Mouse (Mus musculus): ENCODE data around the gene Vps41. TPM values are rescaled to one million over a fixed set of nuclear protein-coding genes. Genes with fewer than 3 reads are reported as not detected.

Vps41 gene
- 5.4 and 6.7 TPM in 2 replicates for polyA plus RNA-seq (2012; rRNA removed; ENCODE audit: low replicate concordance)

GRCm38 (mm10) chr13:18717185-18717584 lies at the start of gene Vps41:
TSS of gene Vps41 (plus strand) at chr13:18717286.

Other genes with a start within 250 kb of the Vps41 start
- 0.58 and 1.0 TPM in 2 replicates for gene Amph, start 230.9 kb downstream of the Vps41 start, polyA plus RNA-seq (2012; rRNA removed; ENCODE audit: low replicate concordance)

All from duodenum, adult 2 months (tissue).